ENCODE assay signal across 21 mouse cellular contexts in the genomic region with DNA sequence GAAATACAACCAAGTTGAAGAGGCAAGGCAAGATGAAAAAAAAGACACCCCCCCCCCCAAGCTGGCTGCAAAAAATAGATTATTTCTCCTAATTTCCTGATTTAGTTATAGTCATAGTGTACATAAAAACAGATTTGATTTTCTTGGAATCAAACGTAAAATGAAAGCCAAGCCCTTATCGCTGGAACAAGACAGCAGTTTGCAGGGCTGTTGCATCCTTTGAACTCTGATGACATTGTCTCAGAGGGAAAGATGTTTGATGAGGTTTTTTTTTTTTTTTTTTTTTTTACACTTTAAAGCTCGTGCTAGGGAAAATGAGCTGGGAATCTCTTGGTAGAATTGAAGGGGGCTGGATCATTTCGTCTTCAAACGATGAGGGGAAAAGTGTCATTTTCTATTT. TPM values are rescaled to one million over a fixed set of nuclear protein-coding genes. Genes with fewer than 3 reads are reported as not detected.
DNase-seq lines count a peak whose midpoint lies in the region; ATAC-seq and TF ChIP-seq lines count a peak whose summit lies in the region.
"Had no signal": no experiment of that assay in that cellular context is flagged by ENCODE, and none has a peak within 500 bp of the region (broad histone marks: within the 10 kb centered on the region; RNA-seq: fewer than 3 reads in every experiment).

No protein-coding gene starts in this region.

- peak in 1 of 2 experiments; percentile 58; a peak in 2 of 4 replicates for TF ChIP-seq EP300 in MEL (IDR thresholded peaks at IDR 0.05; ENCODE audit: low read depth in 1 of 2, low read length in 2 of 2)

- no peak overlapping the region for H3K9ac ChIP-seq in liver, embryonic 12.5 days
- peak overlapping the region; percentile 34 for H3K9ac ChIP-seq in MEL (ENCODE audit: control insufficient read depth, low read depth, low read length, poor library complexity, severe bottlenecking)
- H3K9ac ChIP-seq in liver, embryonic 15.5 days: no peak overlapping the region
- no peak overlapping the region for H3K9ac ChIP-seq in midbrain, embryonic 14.5 days (replicated peaks; ENCODE audit: low read length)
- H3K9ac ChIP-seq: forebrain, embryonic 12.5 days; heart, embryonic 12.5 days; hindbrain, embryonic 12.5 days had no signal

- peak; percentile 48 for DNase-seq in CD4-positive, CD25-positive, alpha-beta regulatory T cell, adult 2 months (ENCODE audit: low read depth, low spot score)
- no peak for DNase-seq in liver
- peak; percentile 42 for DNase-seq in MEL (ENCODE audit: low read depth, low spot score)
- no peak for DNase-seq in thymus, postnatal 4 days
- DNase-seq in midbrain, embryonic 14.5 days: no peak
- DNase-seq: adrenal gland, adult 2 months; adrenal gland, postnatal 25 days; cerebellum, adult 2 months; cerebellum, postnatal 10 days; gastrocnemius, postnatal 10 days; heart, postnatal 4 days had no signal

- no peak overlapping the region for H3K27ac ChIP-seq in liver, embryonic 12.5 days
- H3K27ac ChIP-seq in MEL (ENCODE audit: control insufficient read depth, low read depth, low read length): peak overlapping the region; percentile 82
- no peak overlapping the region for H3K27ac ChIP-seq in liver, embryonic 15.5 days (replicated peaks)
- no peak overlapping the region for H3K27ac ChIP-seq in midbrain, embryonic 14.5 days (replicated peaks; ENCODE audit: low read depth, low read length)
- H3K27ac ChIP-seq: forebrain, embryonic 12.5 days; heart, adult 2 months; hindbrain, embryonic 12.5 days had no signal

- H3K79me2 ChIP-seq in MEL (ENCODE audit: control insufficient read depth, insufficient read depth, low read length, poor library complexity): no peaks in the 10 kb centered on the region

- no peak for ATAC-seq in CD4-positive, CD25-positive, alpha-beta regulatory T cell, adult 4 months
- ATAC-seq in liver, embryonic 12.5 days: no peak
- no peak for ATAC-seq in liver, embryonic 15.5 days (ENCODE audit: insufficient read depth)
- no peak for ATAC-seq in midbrain, embryonic 14.5 days (ENCODE audit: low FRiP score, low TSS enrichment)
- ATAC-seq: forebrain, embryonic 16.5 days; hindbrain, embryonic 16.5 days had no signal

- TF ChIP-seq POLR2A in MEL (IDR thresholded peaks at IDR 0.05; ENCODE audit: control insufficient read depth in 1 of 2, insufficient read depth in 1 of 2, low read depth in 1 of 2, low read length in 2 of 2, poor library complexity in 1 of 2): no peak

- no peaks in the 10 kb centered on the region for H3K9me3 ChIP-seq in liver, embryonic 12.5 days (replicated peaks)
- no peaks in the 10 kb centered on the region for H3K9me3 ChIP-seq in MEL (replicated peaks; ENCODE audit: insufficient read depth, low read length)
- H3K9me3 ChIP-seq in liver, embryonic 15.5 days (replicated peaks): no peaks in the 10 kb centered on the region
- H3K9me3 ChIP-seq in midbrain, embryonic 14.5 days (ENCODE audit: control insufficient read depth, low read length): no peaks in the 10 kb centered on the region
- H3K9me3 ChIP-seq: forebrain, embryonic 12.5 days; heart, embryonic 12.5 days; hindbrain, embryonic 12.5 days had no signal

- H3K27me3 ChIP-seq in liver, embryonic 12.5 days (replicated peaks): no peaks in the 10 kb centered on the region
- no peaks in the 10 kb centered on the region for H3K27me3 ChIP-seq in MEL (ENCODE audit: control insufficient read depth in 1 of 2, insufficient read depth in 2 of 2, low read length in 2 of 2)
- H3K27me3 ChIP-seq in liver, embryonic 15.5 days: no peaks in the 10 kb centered on the region
- no peaks in the 10 kb centered on the region for H3K27me3 ChIP-seq in midbrain, embryonic 14.5 days (ENCODE audit: control insufficient read depth, insufficient read depth, low read length)
- H3K27me3 ChIP-seq: CH12.LX; forebrain, embryonic 12.5 days; heart, embryonic 12.5 days; hindbrain, embryonic 12.5 days had no signal

- no peak; the same call in 1 of the 2 replicates for TF ChIP-seq RAD21 in MEL (IDR thresholded peaks at IDR 0.05; ENCODE audit: low read depth, low read length)

- no peaks in the 10 kb centered on the region for H3K4me1 ChIP-seq in liver, embryonic 12.5 days
- peaks cover 2 to 10% of the 10 kb centered on the region in 2 experiments; a peak in 3 of 4 replicates for H3K4me1 ChIP-seq in MEL (ENCODE audit: control insufficient read depth in 1 of 2, insufficient read depth in 2 of 2, low read length in 2 of 2)
- no peaks in the 10 kb centered on the region; the same call in 1 of the 2 replicates for H3K4me1 ChIP-seq in liver, embryonic 15.5 days (replicated peaks)
- 0 out of 2 replicates have a peak, but pooled peaks cover 3% of the 10 kb centered on the region for H3K4me1 ChIP-seq in midbrain, embryonic 14.5 days (ENCODE audit: control insufficient read depth, insufficient read depth, low read length)
- H3K4me1 ChIP-seq: forebrain, embryonic 12.5 days; heart, embryonic 12.5 days had no signal

- 56% methylated on average over 5 of the region's 5 CpGs for WGBS in liver, embryonic 12.5 days (ENCODE audit: insufficient replicate concordance)
- WGBS in liver, embryonic 15.5 days (ENCODE audit: insufficient replicate concordance): 37% methylated on average over 5 of the region's 5 CpGs
- 66% methylated on average over 5 of the region's 5 CpGs for WGBS in midbrain, embryonic 14.5 days

- no peak for TF ChIP-seq CTCF in MEL (IDR thresholded peaks at IDR 0.05 in 2 of 3, conservative IDR thresholded peaks at IDR 0.05 in 1 of 3; ENCODE audit: control insufficient read depth in 1 of 3, insufficient read depth in 1 of 3, low read depth in 2 of 3, low read length in 3 of 3, poor library complexity in 1 of 3, severe bottlenecking in 1 of 3)

- H3K36me3 ChIP-seq in liver, embryonic 12.5 days: no peaks in the 10 kb centered on the region
- H3K36me3 ChIP-seq in MEL (ENCODE audit: control insufficient read depth in 1 of 2, insufficient read depth in 2 of 2, low read length in 2 of 2): peaks cover 0 to 13% of the 10 kb centered on the region in 2 experiments; a peak in 2 of 4 replicates
- no peaks in the 10 kb centered on the region for H3K36me3 ChIP-seq in liver, embryonic 15.5 days (replicated peaks)
- no peaks in the 10 kb centered on the region for H3K36me3 ChIP-seq in midbrain, embryonic 14.5 days (ENCODE audit: control insufficient read depth, insufficient read depth, low read length)
- H3K36me3 ChIP-seq: forebrain, embryonic 12.5 days; heart, embryonic 12.5 days; hindbrain, embryonic 12.5 days had no signal

- no peak overlapping the region for H3K4me3 ChIP-seq in liver, embryonic 12.5 days
- peak overlapping the region; percentile 53 to 55 for H3K4me3 ChIP-seq in MEL (ENCODE audit: control insufficient read depth in 1 of 2, insufficient read depth in 1 of 2, low read depth in 2 of 2, low read length in 2 of 2)
- no peak overlapping the region for H3K4me3 ChIP-seq in liver, embryonic 15.5 days (replicated peaks)
- H3K4me3 ChIP-seq in midbrain, embryonic 14.5 days (replicated peaks; ENCODE audit: low read depth, low read length): no peak overlapping the region
- H3K4me3 ChIP-seq: forebrain, embryonic 12.5 days; heart, adult 2 months; heart, embryonic 12.5 days; hindbrain, embryonic 12.5 days had no signal

- H3K4me2 ChIP-seq in liver, embryonic 12.5 days: peak overlapping the region; percentile 56; the same call in 1 of the 2 replicates
- H3K4me2 ChIP-seq in liver, embryonic 15.5 days: peak overlapping the region; percentile 46; the same call in 1 of the 2 replicates
- H3K4me2 ChIP-seq in midbrain, embryonic 14.5 days (ENCODE audit: low read length): no peak overlapping the region
- H3K4me2 ChIP-seq: forebrain, embryonic 12.5 days; heart, embryonic 12.5 days; hindbrain, embryonic 12.5 days had no signal

TF ChIP-seq in MEL, 35 proteins besides CTCF, POLR2A, EP300 and RAD21:
- TF ChIP-seq TAL1 (IDR thresholded peaks at IDR 0.05; ENCODE audit: low read length) (peak; percentile 32), ZNF384 (IDR thresholded peaks at IDR 0.05; ENCODE audit: low read depth, low read length) (peak; percentile 76), NELFE (IDR thresholded peaks at IDR 0.05; ENCODE audit: low read depth, low read length) (no peak), CHD2 (IDR thresholded peaks at IDR 0.05; ENCODE audit: low read length) (no peak), ZKSCAN1 (IDR thresholded peaks at IDR 0.05; ENCODE audit: low read depth, low read length) (no peak), POLR2AphosphoS5 (IDR thresholded peaks at IDR 0.05; ENCODE audit: borderline replicate concordance, low read depth, low read length) (no peak), MAZ (IDR thresholded peaks at IDR 0.05; ENCODE audit: low read depth, low read length) (no peak), RCOR1 (IDR thresholded peaks at IDR 0.05; ENCODE audit: low read depth, low read length) (peak; percentile 72), GATA1 (IDR thresholded peaks at IDR 0.05; ENCODE audit: low read depth, low read length) (no peak; the same call in 1 of the 2 replicates), MAFK (IDR thresholded peaks at IDR 0.05; ENCODE audit: borderline replicate concordance, low read depth, low read length) (no peak), TCF12 (IDR thresholded peaks at IDR 0.05; ENCODE audit: low read depth, low read length) (0 out of 2 replicates have a peak, but pooled peaks have one; percentile 25), SIN3A (IDR thresholded peaks at IDR 0.05; ENCODE audit: low read length) (no peak)

RNA-seq across cellular contexts. Expression of a gene that starts 21.4 kb away (rescaled TPM):
- 100 to 1,000 TPM; 365 to 377 TPM for polyA plus RNA-seq in CD4-positive, CD25-positive, alpha-beta regulatory T cell, adult 4 months (2017; shearing (Covaris generic))
- 5.7 and 5.8 TPM in 2 replicates for polyA plus RNA-seq in liver, embryonic 12.5 days (2016; fragmentation: Nextera tagmentation; extraction: Ambion mirVana)
- total RNA-seq in MEL (2012; rRNA removed): 1.5 and 4.0 TPM in 2 replicates
- polyA plus RNA-seq in MEL (2012; ENCODE audit: insufficient read depth in 1 of 2, insufficient read length in 2 of 2, low read depth in 1 of 2, low replicate concordance in 2 of 2, missing spikeins in 1 of 2): 1 to 10 TPM in 1 of 2 experiments, not detected in 1; 2.8 TPM
- 5.4 and 6.0 TPM in 2 replicates for polyA plus RNA-seq in liver, embryonic 15.5 days (2015; fragmentation: Nextera tagmentation; extraction: Ambion mirVana)
- polyA plus RNA-seq in midbrain, embryonic 14.5 days (2014; fragmentation: Nextera tagmentation; extraction: Ambion mirVana): 1.8 and 1.9 TPM in 2 replicates

Comparison
In these comparisons a context has a peak if more than half of its experiments do, and no peak if none do; other contexts are left out.
1. DNase-seq: peak in CD4-positive, CD25-positive, alpha-beta regulatory T cell, adult 2 months (single experiment) and MEL (single experiment); none in liver (single experiment), thymus, postnatal 4 days (single experiment) and midbrain, embryonic 14.5 days (single experiment).
2. H3K4me3 ChIP-seq: peak in MEL (2 of 2); none in liver, embryonic 12.5 days (single experiment), liver, embryonic 15.5 days (single experiment) and midbrain, embryonic 14.5 days (single experiment).
3. RNA of a gene that starts 21.4 kb away (polyA plus RNA-seq): 365 to 377 TPM in CD4-positive, CD25-positive, alpha-beta regulatory T cell, adult 4 months; 5.4 to 6.0 TPM in liver, embryonic 15.5 days, 5.7 to 5.8 TPM in liver, embryonic 12.5 days, 2.8 TPM in MEL and 1.8 to 1.9 TPM in midbrain, embryonic 14.5 days; every median in the first group is over 10 times any median in the second.